Mouse (Mus musculus) testis, adult 2 months (tissue): Measurements from ENCODE around the gene Slc30a3.

Source experiments
- CTCF ChIP-seq: fragments of 200-500 bp; IDR thresholded peaks from 2 replicates; pipeline ENCODE4 v1.5.1; 2012; ENCODE audit warnings: low read depth, mild to moderate bottlenecking, inconsistent platforms, low read length, moderate library complexity; ENCODE audit not compliant: control insufficient read depth, insufficient read depth, insufficient replicate concordance
- POLR2A ChIP-seq: fragments of 200-500 bp; IDR thresholded peaks from 2 replicates; pipeline ENCODE4 v1.6.1; 2012; ENCODE audit warnings: low read depth, mild to moderate bottlenecking, inconsistent platforms, low read length, moderate library complexity; ENCODE audit not compliant: control insufficient read depth

DNA sequence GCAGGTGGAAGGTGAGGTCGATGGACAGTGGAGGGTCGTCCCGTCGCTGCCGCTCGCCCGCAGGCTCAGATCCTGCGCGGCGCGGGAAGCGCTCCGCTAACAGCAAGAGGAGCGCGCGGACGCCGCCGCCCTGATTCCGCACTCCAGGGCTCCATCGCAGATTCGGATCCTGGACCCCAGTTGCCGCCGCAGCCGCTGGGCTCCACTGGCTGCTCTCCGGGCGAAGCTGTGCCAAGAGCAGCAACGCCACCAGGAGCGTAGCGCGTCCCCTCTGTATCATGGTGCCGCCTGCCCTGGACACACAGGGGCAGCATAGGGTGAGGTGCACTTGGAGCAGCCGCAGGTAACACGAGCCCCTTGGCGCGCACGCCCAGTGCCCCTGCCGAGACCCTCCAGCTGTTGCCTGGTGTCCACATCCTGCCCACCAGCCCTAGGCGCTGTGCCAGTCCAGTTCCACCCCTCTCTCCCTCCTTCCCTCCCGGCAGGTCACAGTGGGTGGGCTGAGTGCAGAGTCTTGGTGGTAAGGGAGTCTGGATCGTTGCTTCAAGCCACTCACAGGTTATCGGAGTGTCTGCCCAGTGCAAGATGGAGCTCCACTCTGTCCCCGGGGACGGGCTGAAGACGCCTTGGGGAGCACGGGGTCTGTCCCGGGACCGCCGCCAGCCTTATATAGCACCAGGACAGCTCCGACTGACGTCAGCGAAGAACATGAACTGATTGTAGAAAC is 30.4 kb upstream of the Slc30a3 start, which contains the start of gene Ucn:
- TF ChIP-seq CTCF, result no peak
- TF ChIP-seq POLR2A, result no peak
